In the genomic region with DNA sequence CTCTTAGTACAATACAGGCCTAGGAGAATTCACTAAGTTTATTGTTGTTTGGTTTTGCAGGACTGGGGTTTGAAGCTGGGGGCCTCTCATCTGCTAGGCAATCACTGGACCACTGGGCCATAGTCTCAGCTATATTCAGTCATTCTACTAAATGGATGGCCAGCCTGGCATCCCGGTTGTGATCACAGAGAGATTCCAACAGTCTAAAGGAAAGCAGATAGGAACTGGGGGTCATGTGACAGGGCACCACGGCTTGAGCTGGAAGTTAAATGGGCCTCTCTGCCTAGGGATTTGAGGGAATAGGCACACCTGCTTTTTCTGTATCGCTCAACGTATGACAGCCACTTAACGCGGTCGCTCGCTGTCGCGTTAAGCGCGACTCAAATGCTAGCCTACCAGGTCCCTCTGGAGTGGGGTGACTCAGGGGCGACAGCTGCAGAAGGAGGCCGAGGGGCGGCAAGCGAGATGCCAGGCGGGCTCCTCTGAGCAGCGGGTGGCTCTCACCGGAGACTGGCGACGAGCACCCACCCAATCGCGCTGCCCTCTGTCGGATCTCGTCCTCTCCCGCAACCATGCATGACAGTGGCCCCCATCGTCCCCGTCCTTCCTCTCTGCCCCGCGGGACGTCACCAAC, we compare ENCODE assay signal across 7 mouse cellular contexts. TPM values are rescaled to one million over a fixed set of nuclear protein-coding genes. Genes with fewer than 3 reads are reported as not detected.
DNase-seq lines count a peak whose midpoint lies in the region; ATAC-seq lines count a peak whose summit lies in the region.

No protein-coding gene starts in this region.

- no peaks in the 10 kb centered on the region for H3K9me3 ChIP-seq in megakaryocyte, embryonic 14.5 days
- no peaks in the 10 kb centered on the region for H3K9me3 ChIP-seq in embryonic facial prominence, embryonic 15.5 days (replicated peaks)
- no peaks in the 10 kb centered on the region for H3K9me3 ChIP-seq in limb, embryonic 12.5 days
- H3K9me3 ChIP-seq in stomach, embryonic 14.5 days (ENCODE audit: control insufficient read depth, low read depth, low read length) = no peaks in the 10 kb centered on the region

- no peak for ATAC-seq in megakaryocyte, adult 5-6 weeks (ENCODE audit: poor library complexity, severe bottlenecking)
- peak; percentile 17; the same call in 1 of the 2 replicates for ATAC-seq in embryonic facial prominence, embryonic 15.5 days (ENCODE audit: insufficient number of reproducible peaks, low FRiP score, low TSS enrichment, low read depth)
- ATAC-seq in limb, embryonic 12.5 days (ENCODE audit: insufficient number of reproducible peaks, insufficient read depth, low FRiP score, low TSS enrichment, low read depth) = no peak; the same call in 1 of the 2 replicates
- ATAC-seq in stomach, embryonic 14.5 days (ENCODE audit: insufficient number of reproducible peaks, insufficient read depth, low FRiP score, low read depth) = no peak

- peak overlapping the region; percentile 97 for H3K4me2 ChIP-seq in embryonic facial prominence, embryonic 15.5 days (replicated peaks)
- H3K4me2 ChIP-seq in limb, embryonic 12.5 days = peak overlapping the region; percentile 95
- peak overlapping the region; percentile 95 for H3K4me2 ChIP-seq in stomach, embryonic 14.5 days (replicated peaks; ENCODE audit: low read depth, low read length)

- peak overlapping the region; percentile 92 for H3K4me3 ChIP-seq in megakaryocyte, embryonic 14.5 days (replicated peaks)
- H3K4me3 ChIP-seq in embryonic facial prominence, embryonic 15.5 days (replicated peaks) = peak overlapping the region; percentile 78
- peak overlapping the region; percentile 75 for H3K4me3 ChIP-seq in limb, embryonic 12.5 days (replicated peaks)
- peak overlapping the region; percentile 75 for H3K4me3 ChIP-seq in stomach, embryonic 14.5 days (ENCODE audit: low read depth, low read length)

- intact Hi-C loops in left cerebral cortex, postnatal 36 days (cut with DNase I) = loop anchor here (5.0 kb wide), 1 partner anchor 147 kb away; no protein-coding TSS in a partner anchor

- H3K27ac ChIP-seq in embryonic facial prominence, embryonic 15.5 days (replicated peaks) = no peak overlapping the region
- H3K27ac ChIP-seq in limb, embryonic 12.5 days = no peak overlapping the region
- H3K27ac ChIP-seq in stomach, embryonic 14.5 days (ENCODE audit: low read length) = peak overlapping the region; percentile 53; the same call in 1 of the 2 replicates

- WGBS in embryonic facial prominence, embryonic 15.5 days = 3% methylated on average over 30 of the region's 31 CpGs
- under 1% methylated on average over 31 of the region's 31 CpGs for WGBS in limb, embryonic 12.5 days
- WGBS in stomach, embryonic 14.5 days = under 1% methylated on average over 30 of the region's 31 CpGs

- peaks cover 42% of the 10 kb centered on the region for H3K36me3 ChIP-seq in megakaryocyte, embryonic 14.5 days (replicated peaks; ENCODE audit: low read length)
- peaks cover 10% of the 10 kb centered on the region for H3K36me3 ChIP-seq in embryonic facial prominence, embryonic 15.5 days
- H3K36me3 ChIP-seq in limb, embryonic 12.5 days = peaks cover 10% of the 10 kb centered on the region
- H3K36me3 ChIP-seq in stomach, embryonic 14.5 days (ENCODE audit: control insufficient read depth, insufficient read depth, low read length) = no peaks in the 10 kb centered on the region; the same call in 1 of the 2 replicates

- peak overlapping the region; percentile 63 for H3K9ac ChIP-seq in embryonic facial prominence, embryonic 15.5 days
- peak overlapping the region; percentile 84 for H3K9ac ChIP-seq in limb, embryonic 12.5 days (replicated peaks)
- H3K9ac ChIP-seq in stomach, embryonic 14.5 days (replicated peaks; ENCODE audit: low read depth, low read length) = peak overlapping the region; percentile 74

- no peaks in the 10 kb centered on the region for H3K27me3 ChIP-seq in megakaryocyte, embryonic 14.5 days (replicated peaks)
- no peaks in the 10 kb centered on the region for H3K27me3 ChIP-seq in embryonic facial prominence, embryonic 15.5 days
- H3K27me3 ChIP-seq in limb, embryonic 12.5 days = no peaks in the 10 kb centered on the region
- no peaks in the 10 kb centered on the region for H3K27me3 ChIP-seq in stomach, embryonic 14.5 days (ENCODE audit: control insufficient read depth, insufficient read depth, low read length)

- H3K4me1 ChIP-seq in megakaryocyte, embryonic 14.5 days = peaks cover 44% of the 10 kb centered on the region
- H3K4me1 ChIP-seq in embryonic facial prominence, embryonic 15.5 days = peaks cover 20% of the 10 kb centered on the region
- peaks cover 30% of the 10 kb centered on the region for H3K4me1 ChIP-seq in limb, embryonic 12.5 days (replicated peaks)
- H3K4me1 ChIP-seq in stomach, embryonic 14.5 days (ENCODE audit: control insufficient read depth, insufficient read depth, low read length) = peaks cover 13% of the 10 kb centered on the region

- DNase-seq in frontal cortex, adult 2 months (ENCODE audit: extremely low spot score in 1 of 2, low spot score in 1 of 2) = no peak
- DNase-seq in left cerebral cortex, postnatal 36 days (ENCODE audit: low spot score in 2 of 2) = no peak

RNA-seq across cellular contexts. Expression of gene Rad51ap1, which starts 0.4 kb away (rescaled TPM):
- polyA plus RNA-seq in megakaryocyte, embryonic 14.5 days (2012; ENCODE audit: insufficient read depth, low replicate concordance) = 7.2 and 10.9 TPM in 2 replicates
- 36.9 and 42.5 TPM in 2 replicates for total RNA-seq in megakaryocyte, adult 5-6 weeks (2015)
- 135 and 170 TPM in 2 replicates for total RNA-seq in megakaryocyte, adult 5-6 weeks (2017)
- polyA plus RNA-seq in embryonic facial prominence, embryonic 15.5 days (2015; fragmentation: Nextera tagmentation; extraction: Ambion mirVana) = 47.2 and 47.4 TPM in 2 replicates
- polyA plus RNA-seq in limb, embryonic 12.5 days (2016; fragmentation: Nextera tagmentation; extraction: Ambion mirVana) = 70.5 and 79.0 TPM in 2 replicates
- 62.1 and 73.4 TPM in 2 replicates for polyA plus RNA-seq in stomach, embryonic 14.5 days (2014; fragmentation: Nextera tagmentation; extraction: Ambion mirVana)
- 4.1 and 4.5 TPM in 2 replicates for polyA plus RNA-seq in frontal cortex, adult 2 months (2012; rRNA removed)
- total RNA-seq in left cerebral cortex, postnatal 36 days (2021) = 1 to 10 TPM; 2.8 to 2.9 TPM

RNA-seq across cellular contexts. Expression of gene D6Wsu163e, which starts 0.8 kb away (rescaled TPM):
- 1.0 TPM in 1 of 2 replicates, not detected in the other for polyA plus RNA-seq in megakaryocyte, embryonic 14.5 days (2012; ENCODE audit: insufficient read depth, low replicate concordance)
- total RNA-seq in megakaryocyte, adult 5-6 weeks (2015) = 48.4 and 53.0 TPM in 2 replicates
- total RNA-seq in megakaryocyte, adult 5-6 weeks (2017) = 43.6 and 49.8 TPM in 2 replicates
- polyA plus RNA-seq in embryonic facial prominence, embryonic 15.5 days (2015; fragmentation: Nextera tagmentation; extraction: Ambion mirVana) = 17.1 and 19.2 TPM in 2 replicates
- polyA plus RNA-seq in limb, embryonic 12.5 days (2016; fragmentation: Nextera tagmentation; extraction: Ambion mirVana) = 12.6 and 15.1 TPM in 2 replicates
- polyA plus RNA-seq in stomach, embryonic 14.5 days (2014; fragmentation: Nextera tagmentation; extraction: Ambion mirVana) = 17.6 and 19.5 TPM in 2 replicates
- polyA plus RNA-seq in frontal cortex, adult 2 months (2012; rRNA removed) = 25.8 and 32.7 TPM in 2 replicates
- total RNA-seq in left cerebral cortex, postnatal 36 days (2021) = 10 to 100 TPM; 43.0 to 44.0 TPM

RNA-seq across cellular contexts. Expression of gene Dyrk4, which starts 17.3 kb away (rescaled TPM):
- polyA plus RNA-seq in megakaryocyte, embryonic 14.5 days (2012; ENCODE audit: insufficient read depth, low replicate concordance) = not detected in 2 replicates
- 0.14 TPM in 1 of 2 replicates, not detected in the other for total RNA-seq in megakaryocyte, adult 5-6 weeks (2015)
- 0.59 TPM in 1 of 2 replicates, not detected in the other for total RNA-seq in megakaryocyte, adult 5-6 weeks (2017)
- polyA plus RNA-seq in embryonic facial prominence, embryonic 15.5 days (2015; fragmentation: Nextera tagmentation; extraction: Ambion mirVana) = 0.62 and 1.2 TPM in 2 replicates
- not detected in 2 replicates for polyA plus RNA-seq in limb, embryonic 12.5 days (2016; fragmentation: Nextera tagmentation; extraction: Ambion mirVana)
- polyA plus RNA-seq in stomach, embryonic 14.5 days (2014; fragmentation: Nextera tagmentation; extraction: Ambion mirVana) = 0.42 TPM in 1 of 2 replicates, not detected in the other
- 0.30 and 0.65 TPM in 2 replicates for polyA plus RNA-seq in frontal cortex, adult 2 months (2012; rRNA removed)
- under 1 TPM; 0.15 to 0.18 TPM for total RNA-seq in left cerebral cortex, postnatal 36 days (2021)
